Mouse (Mus musculus) embryonic facial prominence, embryonic 13.5 days (tissue): ENCODE data around the gene Chchd5. TPM values are rescaled to one million over a fixed set of nuclear protein-coding genes. Genes with fewer than 3 reads are reported as not detected.

ENCODE experiments used
- ATAC-seq: fragments of 200-750 bp; cut with Nextera tagmentation; 2 replicates; pipeline ENCODE4 v1.8.0; 2017; ENCODE audit warnings: low read depth; ENCODE audit not compliant: insufficient number of reproducible peaks, insufficient read depth, low FRiP score, low TSS enrichment
- H3K27ac ChIP-seq: fragments of 300-500 bp; sonication (generic); 2 replicates; pipeline ENCODE4 v1.5.1; 2015; ENCODE audit warnings: moderate library complexity, mild to moderate bottlenecking, inconsistent platforms
- H3K27me3 ChIP-seq: fragments of 300-500 bp; sonication (generic); 2 replicates; pipeline ENCODE4 v1.6.1; 2015; ENCODE audit warnings: mild to moderate bottlenecking, inconsistent platforms
- H3K36me3 ChIP-seq: fragments of 300-500 bp; sonication (generic); 2 replicates; pipeline ENCODE4 v1.6.1; 2015; ENCODE audit warnings: mild to moderate bottlenecking, inconsistent platforms
- H3K4me1 ChIP-seq: fragments of 300-500 bp; sonication (generic); 2 replicates; pipeline ENCODE4 v1.6.1; 2015; ENCODE audit warnings: inconsistent platforms
- H3K4me2 ChIP-seq: fragments of 300-500 bp; sonication (generic); 2 replicates; pipeline ENCODE4 v1.6.1; 2015; ENCODE audit warnings: moderate library complexity, mild to moderate bottlenecking, inconsistent platforms
- H3K4me3 ChIP-seq: fragments of 300-500 bp; sonication (generic); 2 replicates; pipeline ENCODE4 v1.5.1; 2015; ENCODE audit warnings: mild to moderate bottlenecking, inconsistent platforms
- H3K9ac ChIP-seq: fragments of 300-500 bp; sonication (generic); 2 replicates; pipeline ENCODE4 v1.6.1; 2015; ENCODE audit warnings: mild to moderate bottlenecking, inconsistent platforms
- H3K9me3 ChIP-seq: fragments of 300-500 bp; sonication (generic); 2 replicates; pipeline ENCODE4 v1.6.1; 2016; ENCODE audit warnings: inconsistent platforms
- WGBS: fragments of 180-500 bp; shearing (Covaris S2); methylation state at CpG from one replicate; pipeline ENCODE4 v1.1.7; 2015; ENCODE audit warnings: mixed read lengths; 5-methylcytosine and 5-hydroxymethylcytosine counted together
- polyA plus RNA-seq: library from polyadenylated mRNA; unstranded; fragments of >200 nt; fragmentation: Nextera tagmentation; extraction: Ambion mirVana; gene quantifications from 2 replicates; pipeline ENCODE4 v1.2.1, GENCODE M21; 2015

Chchd5 gene
- polyA plus RNA-seq, 1 experiment from 2014 or later, result 31.7 TPM

GRCm38 (mm10) chr2:129164815-129165214, 35.3 kb downstream of the Chchd5 start:
- Histone ChIP-seq H3K27ac (no peak overlapping the region), H3K27me3 (no peaks in the 10 kb centered on the region), H3K9me3 (no peaks in the 10 kb centered on the region), H3K4me2 (no peak overlapping the region), H3K9ac (no peak overlapping the region), H3K36me3 (no peaks in the 10 kb centered on the region), H3K4me1 (no peaks in the 10 kb centered on the region), H3K4me3 (no peak overlapping the region)
- whole genome bisulfite sequencing, result 65% methylated on average over 5 of the region's 5 CpGs
- ATAC-seq, result no peak

DNA sequence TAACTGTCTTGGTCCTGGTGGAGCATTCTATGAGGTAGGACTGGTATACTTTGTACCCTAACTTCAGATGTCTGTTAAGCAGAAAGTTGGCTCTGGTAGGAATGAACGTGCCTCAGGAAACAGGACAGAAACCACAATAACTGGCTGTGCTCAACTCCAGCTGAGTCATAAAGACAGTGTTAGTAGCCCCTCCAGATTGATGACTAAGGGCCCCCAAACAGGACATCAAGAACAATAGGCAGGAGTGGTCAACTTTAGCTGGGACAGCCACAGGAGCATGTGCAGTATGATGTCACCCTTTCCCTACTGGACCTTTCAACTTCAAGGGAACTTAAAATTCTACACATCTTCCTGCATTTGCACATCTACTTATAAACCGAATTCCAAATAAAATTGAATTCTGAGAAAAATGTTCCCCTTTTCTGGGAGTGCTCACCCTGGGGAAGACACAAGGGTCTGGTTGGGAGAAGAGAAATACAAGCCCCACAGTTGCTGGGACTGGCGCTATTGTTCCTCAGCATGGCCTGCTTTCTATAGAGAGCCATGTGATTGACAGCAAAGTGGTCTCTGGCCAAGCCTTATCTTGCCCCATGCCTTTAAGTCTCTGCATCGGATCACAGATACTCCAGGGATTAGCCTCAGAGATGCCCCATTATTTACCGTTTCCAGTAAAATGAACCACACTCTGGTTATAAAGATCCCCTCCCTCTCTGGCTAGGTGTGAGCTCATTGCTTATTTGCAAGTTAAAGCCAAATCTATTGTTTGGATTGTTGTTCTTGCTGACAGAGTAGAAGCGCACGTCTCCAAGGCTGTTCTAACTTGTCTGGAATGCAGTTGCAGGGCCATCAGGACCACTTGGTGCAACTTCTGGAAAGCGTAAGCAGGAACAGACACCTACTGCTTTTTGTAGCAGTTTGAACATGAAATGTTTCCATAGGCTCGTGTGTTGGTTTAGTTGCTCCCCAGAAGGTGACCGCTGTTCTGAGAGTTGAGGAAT, 37.3 kb downstream of the Chchd5 start:
- ATAC-seq, result 0 out of 2 replicates have a peak, but pooled peaks have one; percentile 20
- Histone ChIP-seq H3K4me3 (no peak overlapping the region), H3K9ac (no peak overlapping the region), H3K36me3 (no peaks in the 10 kb centered on the region), H3K4me1 (no peaks in the 10 kb centered on the region), H3K27ac (no peak overlapping the region), H3K9me3 (no peaks in the 10 kb centered on the region), H3K4me2 (no peak overlapping the region), H3K27me3 (no peaks in the 10 kb centered on the region)
- 71% methylated on average over 10 of the region's 10 CpGs for WGBS

GRCm38 (mm10) chr2:129173386-129173785, 43.9 kb downstream of the Chchd5 start:
- H3K4me1 ChIP-seq, result peaks cover 4% of the 10 kb centered on the region; the same call in 1 of the 2 replicates
- 55% methylated on average over 10 of the region's 10 CpGs for WGBS
- no peak for ATAC-seq
- H3K4me3 ChIP-seq, result no peak overlapping the region
- no peaks in the 10 kb centered on the region for H3K9me3 ChIP-seq
- no peak overlapping the region for H3K9ac ChIP-seq
- no peak overlapping the region for H3K27ac ChIP-seq
- H3K4me2 ChIP-seq, result no peak overlapping the region
- no peaks in the 10 kb centered on the region for H3K27me3 ChIP-seq
- no peaks in the 10 kb centered on the region for H3K36me3 ChIP-seq

DNA sequence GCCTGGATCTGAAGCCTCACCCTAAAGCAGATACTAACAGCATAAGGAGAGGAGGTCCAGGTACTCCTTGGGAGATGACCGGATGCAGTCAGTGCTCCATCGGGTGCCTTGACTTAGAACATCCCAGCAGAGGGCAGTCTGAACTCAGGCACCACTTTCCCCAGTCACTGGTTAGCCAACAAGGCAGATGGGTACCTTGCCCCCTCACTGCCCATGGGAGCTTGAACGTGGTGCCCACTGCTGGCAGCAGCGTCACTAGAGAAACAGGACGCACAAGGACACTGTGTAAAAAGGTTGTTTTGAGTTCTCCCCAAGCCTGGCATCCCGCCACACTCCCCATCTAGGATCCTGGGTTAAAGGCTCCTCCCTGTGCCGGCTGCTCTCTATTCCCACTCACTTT, 45.0 kb downstream of the Chchd5 start:
- no peaks in the 10 kb centered on the region for H3K9me3 ChIP-seq
- H3K9ac ChIP-seq, result no peak overlapping the region
- no peaks in the 10 kb centered on the region for H3K27me3 ChIP-seq
- no peak overlapping the region for H3K4me3 ChIP-seq
- ATAC-seq, result no peak
- no peaks in the 10 kb centered on the region for H3K36me3 ChIP-seq
- 43% methylated on average over 7 of the region's 7 CpGs for WGBS
- H3K4me2 ChIP-seq, result no peak overlapping the region
- no peak overlapping the region for H3K27ac ChIP-seq
- peaks cover 4% of the 10 kb centered on the region; the same call in 1 of the 2 replicates for H3K4me1 ChIP-seq

- Histone ChIP-seq H3K4me3 (no peak overlapping the region), H3K27ac (no peak overlapping the region), H3K9ac (no peak overlapping the region), H3K27me3 (no peaks in the 10 kb centered on the region), H3K4me1 (peaks cover 4% of the 10 kb centered on the region; the same call in 1 of the 2 replicates), H3K9me3 (no peaks in the 10 kb centered on the region), H3K4me2 (no peak overlapping the region), H3K36me3 (no peaks in the 10 kb centered on the region)
- WGBS, result 69% methylated on average over 2 of the region's 2 CpGs
- no peak for ATAC-seq
These were observed 46.1 kb downstream of the Chchd5 start for GRCm38 (mm10) chr2:129175636-129176035.

DNA sequence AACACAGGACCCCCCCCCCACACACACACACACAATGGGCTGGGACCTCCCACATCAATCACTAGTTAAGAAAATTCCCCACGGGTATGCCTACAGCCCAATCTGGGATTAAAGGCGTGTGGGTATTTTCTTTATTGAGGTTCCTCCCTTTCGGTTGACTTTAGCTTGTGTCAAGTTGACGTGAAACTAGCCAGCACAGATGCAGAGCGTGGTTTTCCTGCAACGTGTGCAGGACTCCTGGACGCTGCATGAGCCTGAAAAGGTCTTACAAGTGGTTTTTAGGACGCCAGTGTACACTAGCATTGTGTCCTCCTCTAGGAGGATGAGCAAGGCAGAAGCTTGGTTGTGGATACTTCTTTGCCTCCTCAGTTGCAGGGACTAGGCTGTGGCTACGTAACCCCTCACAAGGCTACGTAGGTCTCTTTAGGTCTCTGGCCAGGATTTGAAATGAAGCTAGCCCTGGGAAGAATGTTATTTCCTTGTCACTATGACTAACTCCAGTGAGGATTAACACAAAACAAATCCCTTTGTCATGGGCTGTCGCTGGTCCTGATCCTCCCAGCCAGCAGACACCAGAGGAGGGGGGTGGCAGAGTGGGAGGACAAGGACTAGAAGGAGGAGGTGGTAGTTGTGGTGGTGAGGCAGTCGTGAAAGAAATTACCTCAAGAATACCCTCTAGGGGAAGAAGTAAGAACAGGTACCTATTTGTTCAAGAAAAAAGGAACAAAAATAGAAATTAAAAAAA, 47.3 kb downstream of the Chchd5 start:
- Histone ChIP-seq H3K27me3 (no peaks in the 10 kb centered on the region), H3K4me1 (peaks cover 4% of the 10 kb centered on the region; the same call in 1 of the 2 replicates), H3K9ac (no peak overlapping the region), H3K4me2 (no peak overlapping the region), H3K36me3 (no peaks in the 10 kb centered on the region), H3K9me3 (no peaks in the 10 kb centered on the region), H3K27ac (no peak overlapping the region), H3K4me3 (no peak overlapping the region)
- ATAC-seq, result no peak
- WGBS, result 68% methylated on average over 12 of the region's 12 CpGs

GRCm38 (mm10) chr2:129177661-129178060, 48.2 kb downstream of the Chchd5 start:
- H3K4me1 ChIP-seq, result peaks cover 4% of the 10 kb centered on the region; the same call in 1 of the 2 replicates
- H3K4me3 ChIP-seq, result no peak overlapping the region
- H3K27me3 ChIP-seq, result no peaks in the 10 kb centered on the region
- H3K9ac ChIP-seq, result no peak overlapping the region
- WGBS, result 40% methylated on average over 3 of the region's 3 CpGs
- no peak for ATAC-seq
- no peaks in the 10 kb centered on the region for H3K36me3 ChIP-seq
- no peaks in the 10 kb centered on the region for H3K9me3 ChIP-seq
- no peak overlapping the region for H3K4me2 ChIP-seq
- no peak overlapping the region for H3K27ac ChIP-seq

GRCm38 (mm10) chr2:129178182-129178908, 48.8 kb downstream of the Chchd5 start:
- H3K27ac ChIP-seq, result no peak overlapping the region
- H3K36me3 ChIP-seq, result no peaks in the 10 kb centered on the region
- no peaks in the 10 kb centered on the region for H3K9me3 ChIP-seq
- H3K9ac ChIP-seq, result no peak overlapping the region
- H3K4me1 ChIP-seq, result peaks cover 4% of the 10 kb centered on the region; the same call in 1 of the 2 replicates
- H3K4me3 ChIP-seq, result no peak overlapping the region
- no peak for ATAC-seq
- 43% methylated on average over 10 of the region's 10 CpGs for WGBS
- no peaks in the 10 kb centered on the region for H3K27me3 ChIP-seq
- H3K4me2 ChIP-seq, result no peak overlapping the region

DNA sequence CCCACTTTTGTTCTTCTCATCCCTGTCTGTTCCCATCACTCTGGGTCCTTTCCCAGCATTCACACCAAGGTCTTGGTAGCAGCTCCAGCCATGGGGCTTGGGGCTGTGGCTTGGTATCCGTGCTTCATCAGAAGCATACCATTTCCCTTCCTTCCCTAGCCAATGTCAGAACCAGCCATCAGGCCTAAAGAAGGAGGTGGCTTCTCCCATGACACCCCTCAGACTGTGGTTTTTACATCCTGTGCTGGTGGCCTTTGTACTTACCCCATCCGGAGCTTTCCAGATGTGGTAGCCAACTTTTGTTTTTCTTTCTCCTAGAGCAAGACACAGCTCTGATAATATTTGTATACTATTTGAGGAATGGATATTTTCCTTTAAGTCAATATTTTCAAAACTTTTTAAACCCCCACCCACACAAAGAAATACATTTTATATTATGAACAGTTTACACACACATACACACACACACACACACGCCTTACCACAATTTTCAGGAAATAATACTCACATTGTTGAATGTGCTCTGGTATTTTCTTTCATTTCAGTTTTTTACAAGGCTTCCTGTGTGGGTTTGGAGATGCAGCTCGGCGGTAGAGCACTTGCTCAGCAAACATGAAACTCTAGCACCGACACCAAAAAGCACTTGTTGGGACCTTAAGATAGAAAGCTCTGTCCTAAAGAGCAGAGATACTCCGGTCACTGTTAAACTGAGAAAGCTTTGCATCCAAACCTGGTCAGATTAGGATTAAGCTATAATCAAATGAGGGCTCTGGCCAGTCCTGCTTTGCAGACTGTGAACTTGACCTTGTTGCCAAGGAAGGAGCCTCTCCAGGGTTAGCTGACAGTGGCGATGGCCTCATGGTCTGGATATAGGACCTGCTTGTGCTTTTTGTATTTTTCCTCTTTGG, 50.7 kb downstream of the Chchd5 start:
- 67% methylated on average over 8 of the region's 8 CpGs for WGBS
- Histone ChIP-seq H3K27ac (0 out of 2 replicates have a peak overlapping the region, but pooled peaks have one; percentile 48), H3K27me3 (no peaks in the 10 kb centered on the region), H3K9me3 (no peaks in the 10 kb centered on the region), H3K4me2 (no peak overlapping the region), H3K4me1 (peaks cover 16% of the 10 kb centered on the region; the same call in 1 of the 2 replicates), H3K9ac (no peak overlapping the region), H3K36me3 (no peaks in the 10 kb centered on the region), H3K4me3 (no peak overlapping the region)
- no peak for ATAC-seq

- no peak overlapping the region for H3K4me3 ChIP-seq
- H3K9me3 ChIP-seq, result no peaks in the 10 kb centered on the region
- no peaks in the 10 kb centered on the region for H3K27me3 ChIP-seq
- no peaks in the 10 kb centered on the region for H3K36me3 ChIP-seq
- no peak overlapping the region for H3K4me2 ChIP-seq
- peaks cover 22% of the 10 kb centered on the region for H3K4me1 ChIP-seq
- H3K27ac ChIP-seq, result no peak overlapping the region
- WGBS, result 88% methylated on average over 5 of the region's 5 CpGs
- ATAC-seq, result no peak
- H3K9ac ChIP-seq, result no peak overlapping the region
These were observed 52.0 kb downstream of the Chchd5 start for GRCm38 (mm10) chr2:129181509-129181908.
